Comparison of ENCODE assay signal across 9 mouse cellular contexts in genomic region chr7:19802995-19803394, GRCm38 (mm10). TPM values are rescaled to one million over a fixed set of nuclear protein-coding genes. Genes with fewer than 3 reads are reported as not detected.
DNase-seq lines count a peak whose midpoint lies in the region; ATAC-seq and TF ChIP-seq lines count a peak whose summit lies in the region.
"Had no signal": no experiment of that assay in that cellular context is flagged by ENCODE, and none has a peak within 500 bp of the region (broad histone marks: within the 10 kb centered on the region; RNA-seq: fewer than 3 reads in every experiment).

No protein-coding gene starts in this region.

- H3K9me3 ChIP-seq in heart, embryonic 12.5 days (replicated peaks), result peaks cover 4% of the 10 kb centered on the region; the same call in 1 of the 2 replicates
- no peaks in the 10 kb centered on the region for H3K9me3 ChIP-seq in ES-E14 (ENCODE audit: control insufficient read depth, insufficient read depth, low read depth, low read length)

- H3K27ac ChIP-seq in heart, embryonic 12.5 days (ENCODE audit: poor library complexity, severe bottlenecking), result no peak overlapping the region
- no peak overlapping the region for H3K27ac ChIP-seq in ES-E14 (ENCODE audit: insufficient read depth, low read depth, low read length, poor library complexity, severe bottlenecking)
- H3K27ac ChIP-seq: liver, embryonic 13.5 days had no signal

- in situ Hi-C loops in ES-E14 (cut with MboI; ENCODE audit: low sequenced_read_pairs in 2 of 2, unreplicated experiment in 2 of 2), result loop anchor here (5.0 to 10.0 kb wide), 2 partner anchors 69 to 72 kb away; no protein-coding TSS in a partner anchor

- DNase-seq in heart, adult 8-10 months (ENCODE audit: low spot score), result peak; percentile 72
- DNase-seq in ES-E14 (ENCODE audit: low read depth, low spot score), result no peak
- DNase-seq in cerebellum, postnatal 4 days (ENCODE audit: low spot score in 2 of 2), result peak; percentile 53 to 74
- peak; percentile 50 for DNase-seq in left cerebral cortex, postnatal 4 days
- peak; percentile 85 for DNase-seq in naive thymus-derived CD4-positive, alpha-beta T cell, adult 2 months (ENCODE audit: low read depth)
- peak; percentile 55 to 81 for DNase-seq in thymus, postnatal 10 days (ENCODE audit: low spot score in 2 of 2)
- DNase-seq: liver, embryonic 13.5 days had no signal

- H3K36me3 ChIP-seq in heart, embryonic 12.5 days, result no peaks in the 10 kb centered on the region
- no peaks in the 10 kb centered on the region for H3K36me3 ChIP-seq in ES-E14 (ENCODE audit: control insufficient read depth, insufficient read depth, low read length, poor library complexity, severe bottlenecking)
- H3K36me3 ChIP-seq: liver, embryonic 13.5 days had no signal

- 20% methylated on average over 7 of the region's 7 CpGs for WGBS in heart, embryonic 12.5 days

- intact Hi-C loops in left cerebral cortex, postnatal 4 days (cut with DNase I), result no loop called here

- peaks cover 10% of the 10 kb centered on the region for H3K27me3 ChIP-seq in heart, embryonic 12.5 days (replicated peaks)
- H3K27me3 ChIP-seq: liver, embryonic 13.5 days had no signal

- ATAC-seq in heart, embryonic 12.5 days (ENCODE audit: insufficient number of reproducible peaks, low FRiP score), result no peak
- peak; percentile 71 to 83 for ATAC-seq in hematopoietic stem cell, adult 5-6 weeks (replicated peaks in 1 of 2; ENCODE audit: insufficient read depth in 1 of 2, low FRiP score in 2 of 2, low TSS enrichment in 1 of 2, low read depth in 1 of 2, poor library complexity in 2 of 2, severe bottlenecking in 2 of 2)

- H3K9ac ChIP-seq in heart, embryonic 12.5 days, result no peak overlapping the region
- no peak overlapping the region for H3K9ac ChIP-seq in ES-E14 (ENCODE audit: insufficient read depth, low read depth, low read length, poor library complexity, severe bottlenecking)
- H3K9ac ChIP-seq: liver, embryonic 13.5 days had no signal

- no peaks in the 10 kb centered on the region for H3K4me1 ChIP-seq in heart, embryonic 12.5 days (replicated peaks)
- H3K4me1 ChIP-seq in ES-E14 (ENCODE audit: control insufficient read depth in 2 of 2, insufficient read depth in 2 of 2, low read length in 2 of 2, poor library complexity in 1 of 2), result no peaks in the 10 kb centered on the region; a peak in 1 of 4 replicates
- H3K4me1 ChIP-seq: liver, embryonic 13.5 days had no signal

- H3K4me3 ChIP-seq in heart, embryonic 12.5 days, result no peak overlapping the region
- no peak overlapping the region for H3K4me3 ChIP-seq in ES-E14 (ENCODE audit: insufficient read depth in 1 of 2, low read depth in 1 of 2, low read length in 2 of 2, poor library complexity in 1 of 2, severe bottlenecking in 1 of 2)
- H3K4me3 ChIP-seq: liver, embryonic 13.5 days had no signal

- no peak overlapping the region for H3K4me2 ChIP-seq in heart, embryonic 12.5 days
- H3K4me2 ChIP-seq: liver, embryonic 13.5 days had no signal

TF ChIP-seq in ES-E14, 5 proteins besides CTCF, POLR2A, EP300 and RAD21:
- TF ChIP-seq ZC3H11A (IDR thresholded peaks at IDR 0.05; ENCODE audit: borderline replicate concordance, low read depth, low read length) (peak; percentile 90), MAFK (IDR thresholded peaks at IDR 0.05; ENCODE audit: insufficient read depth, low read depth, low read length) (no peak), HCFC1 (IDR thresholded peaks at IDR 0.05; ENCODE audit: borderline replicate concordance, insufficient read depth, low read length) (no peak), ZNF384 (IDR thresholded peaks at IDR 0.05; ENCODE audit: low read depth, low read length) (no peak), CHD2 (IDR thresholded peaks at IDR 0.05; ENCODE audit: low read depth, low read length) (no peak)

RNA-seq across cellular contexts. Expression of gene Cblc, which starts 6.4 kb away (rescaled TPM):
- total RNA-seq in heart, adult 8-10 months (2022), result under 1 TPM in 2 of 4 experiments, not detected in 2; 0.37 to 0.76 TPM
- 0.27 TPM in 1 of 2 replicates, not detected in the other for polyA plus RNA-seq in heart, embryonic 12.5 days (2016; fragmentation: Nextera tagmentation; extraction: Ambion mirVana)
- total RNA-seq in ES-E14 (2012; rRNA removed), result 3.5 and 6.6 TPM in 2 replicates
- not detected in 2 replicates for total RNA-seq in hematopoietic stem cell, adult 5-6 weeks (2017)
- under 1 TPM in 1 of 2 experiments, not detected in 1; 0.93 TPM for total RNA-seq in left cerebral cortex, postnatal 4 days (2021)

RNA-seq across cellular contexts. Expression of gene Bcl3, which starts 19.6 kb away (rescaled TPM):
- 1 to 10 TPM; 2.1 to 4.4 (median 3.5) TPM for total RNA-seq in heart, adult 8-10 months (2022)
- polyA plus RNA-seq in heart, embryonic 12.5 days (2016; fragmentation: Nextera tagmentation; extraction: Ambion mirVana), result 1.4 and 1.7 TPM in 2 replicates
- total RNA-seq in ES-E14 (2012; rRNA removed), result 14.3 and 28.8 TPM in 2 replicates
- 3.0 and 5.3 TPM in 2 replicates for total RNA-seq in hematopoietic stem cell, adult 5-6 weeks (2017)
- 1 to 10 TPM in 1 of 2 experiments, under 1 TPM in 1; 0.76 to 1.3 TPM for total RNA-seq in left cerebral cortex, postnatal 4 days (2021)

RNA-seq across cellular contexts. Expression of gene Bcam, which starts 32.2 kb away (rescaled TPM):
- 100 to 1,000 TPM; 185 to 199 (median 197) TPM for total RNA-seq in heart, adult 8-10 months (2022)
- 232 and 245 TPM in 2 replicates for polyA plus RNA-seq in heart, embryonic 12.5 days (2016; fragmentation: Nextera tagmentation; extraction: Ambion mirVana)
- 167 and 309 TPM in 2 replicates for total RNA-seq in ES-E14 (2012; rRNA removed)
- total RNA-seq in hematopoietic stem cell, adult 5-6 weeks (2017), result 2.3 and 4.2 TPM in 2 replicates
- total RNA-seq in left cerebral cortex, postnatal 4 days (2021), result 1 to 10 TPM; 6.8 to 7.4 TPM

RNA-seq across cellular contexts. Expression of gene Gm19345, which starts 48.8 kb away (rescaled TPM):
- total RNA-seq in heart, adult 8-10 months (2022), result not detected
- polyA plus RNA-seq in heart, embryonic 12.5 days (2016; fragmentation: Nextera tagmentation; extraction: Ambion mirVana), result not detected in 2 replicates
- total RNA-seq in ES-E14 (2012; rRNA removed), result 0.36 and 1.1 TPM in 2 replicates
- total RNA-seq in hematopoietic stem cell, adult 5-6 weeks (2017), result not detected in 2 replicates
- total RNA-seq in left cerebral cortex, postnatal 4 days (2021), result 10 to 100 TPM; 14.8 to 15.9 TPM
- polyA plus RNA-seq: liver, embryonic 13.5 days had no signal

RNA-seq across cellular contexts. Expression of gene Nectin2, which starts 52.7 kb away (rescaled TPM):
- total RNA-seq in heart, adult 8-10 months (2022), result 10 to 100 TPM; 24.8 to 37.3 (median 34.9) TPM
- 99.1 and 101 TPM in 2 replicates for polyA plus RNA-seq in heart, embryonic 12.5 days (2016; fragmentation: Nextera tagmentation; extraction: Ambion mirVana)
- total RNA-seq in ES-E14 (2012; rRNA removed), result 241 and 392 TPM in 2 replicates
- total RNA-seq in hematopoietic stem cell, adult 5-6 weeks (2017), result 2.0 and 3.8 TPM in 2 replicates
- total RNA-seq in left cerebral cortex, postnatal 4 days (2021), result 10 to 100 TPM; 35.7 to 36.4 TPM

Comparison
In these comparisons a context has a peak if more than half of its experiments do, and no peak if none do; other contexts are left out.
1. RNA of gene Bcam, which starts 32.2 kb away (total RNA-seq): 185 to 199 TPM in heart, adult 8-10 months and 167 to 309 TPM in ES-E14; 6.8 to 7.4 TPM in left cerebral cortex, postnatal 4 days and 2.3 to 4.2 TPM in hematopoietic stem cell, adult 5-6 weeks; every median in the first group is over 10 times any median in the second.